Mouse (Mus musculus) cerebellum, adult 18-20 months (tissue): ENCODE measurements around the gene Serpinb9d.
"Not testable (repeated sequence)": the region's sequence is repeated elsewhere in the genome, so short reads cannot be mapped to it uniquely, and the experiment has no call there.

ENCODE experiments used
- DNase-seq, 2 experiments: peaks; one replicate each; pipeline ENCODE4 v3.0.0; 2021

Serpinb9d gene

DNA sequence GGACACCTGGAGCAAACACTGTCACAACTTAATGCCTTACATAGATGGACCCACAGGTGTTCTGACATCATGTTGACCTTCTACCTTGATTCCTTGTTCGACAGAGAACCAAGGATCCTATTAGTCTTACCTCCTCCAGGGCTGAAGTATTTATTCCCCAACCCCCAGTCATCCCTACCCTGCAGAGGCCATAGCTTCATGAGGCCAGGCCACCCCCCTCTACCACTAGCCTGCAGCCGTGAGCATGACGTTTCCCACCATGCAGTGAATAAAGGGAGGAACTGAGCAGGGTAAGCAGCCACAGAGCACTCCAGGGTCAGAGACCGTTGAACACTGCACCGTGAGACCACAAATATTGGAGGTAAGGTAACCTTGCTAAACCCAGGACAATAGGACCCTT, at the start of gene Serpinb9d:
Serpinb9d (plus strand) TSS at position 301 of the 400 bp plus-strand sequence.
- no peak for DNase-seq

DNA sequence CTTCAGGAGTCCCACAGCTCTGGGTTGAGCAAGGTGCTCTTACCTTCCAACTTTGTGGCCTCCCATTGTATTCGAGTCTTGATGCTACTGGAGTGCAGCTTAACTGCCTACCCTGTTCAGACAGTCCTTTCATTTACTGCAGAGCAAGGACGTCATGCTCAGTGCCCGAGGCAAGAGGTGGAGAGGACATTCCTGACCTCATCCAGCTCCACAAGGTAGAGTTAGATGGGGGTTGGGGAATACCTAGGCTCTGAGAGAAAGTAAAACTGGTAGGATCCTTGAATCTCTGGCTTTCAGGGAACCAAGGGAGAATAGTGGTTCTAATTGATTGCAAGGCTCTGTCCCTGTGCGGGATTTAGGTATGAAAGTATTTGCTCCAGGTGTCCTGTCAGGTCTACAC, 33.1 kb upstream of the Serpinb9d start, which contains the start of gene Serpinb9c:
Serpinb9c (minus strand) TSS at position 101 of the 400 bp plus-strand sequence.
- DNase-seq: no peak

DNA sequence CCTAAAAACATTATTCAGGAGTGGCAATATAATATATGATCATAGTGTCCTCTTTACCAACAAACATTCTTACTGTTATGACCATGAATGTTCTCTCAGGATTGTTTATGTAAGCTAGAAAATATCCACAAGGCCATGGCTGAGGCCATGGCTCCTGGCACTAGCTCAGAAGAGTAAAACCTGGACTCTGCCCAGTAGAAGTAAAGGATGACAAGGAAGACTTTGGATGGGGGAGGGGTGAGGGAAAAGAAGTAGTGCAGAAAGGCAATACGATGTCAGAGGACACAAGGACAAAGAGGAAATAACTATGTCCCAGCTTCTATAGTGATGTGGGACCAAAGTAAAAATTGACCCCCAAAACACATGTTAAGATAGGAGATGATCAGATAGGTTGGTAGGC, 2.3 kb upstream of the Serpinb9d start:
- DNase-seq: not testable (repeated sequence)

DNA sequence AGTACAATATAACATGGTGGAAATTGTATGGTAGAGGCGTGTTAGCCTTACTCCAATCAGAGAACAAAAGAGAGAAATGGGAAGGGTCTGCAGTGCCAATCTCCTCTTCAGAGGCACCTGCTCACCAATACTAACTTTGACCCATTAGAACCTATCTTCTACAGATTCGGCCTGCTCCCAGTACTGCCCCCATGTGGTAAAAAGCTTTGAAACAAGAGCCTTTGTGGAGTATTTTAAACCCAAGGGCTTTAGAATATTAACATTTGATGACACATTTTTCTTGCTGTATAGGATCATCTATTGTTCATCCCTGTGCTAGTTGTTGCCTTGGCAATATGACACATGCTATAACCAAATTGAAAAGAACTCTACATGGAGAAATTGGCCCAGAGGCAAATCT, 7.0 kb downstream of the Serpinb9d start:
- DNase-seq: no peak

DNA sequence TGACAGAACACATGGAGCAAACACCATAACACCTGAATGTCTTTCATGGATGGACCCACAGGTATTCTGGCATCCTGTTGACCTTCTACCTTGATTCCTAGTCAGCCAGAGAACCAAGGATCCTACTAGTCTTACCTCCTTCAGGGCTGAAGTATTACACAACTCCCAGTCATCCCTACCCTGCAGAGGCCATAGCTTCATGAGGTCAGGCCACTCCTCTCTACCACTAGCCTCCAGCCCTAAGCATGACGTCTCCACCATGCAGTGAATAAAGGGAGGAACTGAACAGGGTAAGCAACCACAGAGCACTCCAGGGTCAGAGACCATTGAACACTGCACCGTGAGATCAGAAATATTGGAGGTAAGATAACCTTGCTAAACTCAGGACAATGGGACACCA, 56.6 kb downstream of the Serpinb9d start, which contains the start of gene Serpinb9e:
Serpinb9e (plus strand) TSS at position 301 of the 400 bp plus-strand sequence.
- not testable (repeated sequence) for DNase-seq
